Mouse (Mus musculus): ENCODE measurements around the gene B4gat1.

DNA sequence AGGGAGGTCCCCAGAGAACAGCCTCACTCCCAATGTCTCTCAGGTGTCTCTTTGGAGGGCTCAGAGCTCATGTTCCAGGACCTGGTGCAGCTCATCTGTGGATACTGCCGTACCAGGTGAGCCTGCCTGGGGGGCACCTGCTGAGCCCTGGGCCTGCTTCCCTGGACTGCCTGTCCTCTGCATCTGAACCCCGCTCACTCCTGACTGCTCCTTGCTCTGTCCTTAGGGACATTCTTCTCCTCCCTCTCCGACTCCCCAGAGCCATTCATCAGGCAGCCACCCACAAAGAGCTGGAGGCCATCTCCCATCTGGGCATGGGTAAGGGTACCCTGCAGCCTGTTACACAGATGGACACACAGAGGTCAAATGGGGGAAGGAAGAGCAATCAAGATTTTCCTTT lies 12.9 kb downstream of the B4gat1 start:
- no peak for TF ChIP-seq CTCF (IDR thresholded peaks at IDR 0.05; ENCODE audit: borderline replicate concordance, control insufficient read depth, extremely low read depth, insufficient read depth, low read length, poor library complexity)
- TF ChIP-seq POLR2A (IDR thresholded peaks at IDR 0.05; ENCODE audit: control insufficient read depth, extremely low read depth, insufficient read depth, low read length, poor library complexity), result no peak

All from thymus, adult 2 months (tissue).